Mouse (Mus musculus): Measurements from ENCODE around the gene Stx16. TPM values are rescaled to one million over a fixed set of nuclear protein-coding genes. Genes with fewer than 3 reads are reported as not detected.

The Stx16 gene
- polyA plus RNA-seq, 1 experiment, result 1.2 TPM

DNA sequence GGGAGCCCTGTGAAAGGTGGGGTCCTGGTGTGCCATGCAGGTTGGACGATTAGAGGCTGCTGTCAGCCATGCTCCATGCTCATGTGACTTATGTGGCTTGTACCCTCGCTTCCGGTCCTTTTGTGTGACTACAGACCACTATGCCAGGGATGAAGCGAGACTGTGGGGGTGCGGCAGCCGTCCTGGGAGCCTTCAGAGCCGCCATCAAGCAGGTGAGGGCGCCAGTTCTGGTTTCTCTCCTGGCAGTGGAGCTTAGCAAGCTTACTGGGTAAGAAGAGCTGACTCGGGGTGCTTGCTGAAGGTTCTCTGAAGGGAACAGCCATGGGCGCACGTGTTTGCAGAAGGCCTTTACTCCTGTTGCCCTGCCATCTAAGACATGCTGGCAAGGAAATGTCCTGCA is 43.2 kb downstream of the Stx16 start:
- Histone ChIP-seq H3K36me3 (ENCODE audit: control insufficient read depth) (peaks cover 81% of the 10 kb centered on the region), H3K4me3 (replicated peaks) (no peak overlapping the region), H3K9me3 (ENCODE audit: control insufficient read depth, low read length) (peaks cover 6% of the 10 kb centered on the region), H3K4me1 (ENCODE audit: control insufficient read depth) (no peaks in the 10 kb centered on the region), H3K27me3 (ENCODE audit: control insufficient read depth) (no peaks in the 10 kb centered on the region)
- TF ChIP-seq GATA1 (IDR thresholded peaks at IDR 0.05; ENCODE audit: low read length) (no peak), TAL1 (IDR thresholded peaks at IDR 0.05; ENCODE audit: low read length) (no peak)

DNA sequence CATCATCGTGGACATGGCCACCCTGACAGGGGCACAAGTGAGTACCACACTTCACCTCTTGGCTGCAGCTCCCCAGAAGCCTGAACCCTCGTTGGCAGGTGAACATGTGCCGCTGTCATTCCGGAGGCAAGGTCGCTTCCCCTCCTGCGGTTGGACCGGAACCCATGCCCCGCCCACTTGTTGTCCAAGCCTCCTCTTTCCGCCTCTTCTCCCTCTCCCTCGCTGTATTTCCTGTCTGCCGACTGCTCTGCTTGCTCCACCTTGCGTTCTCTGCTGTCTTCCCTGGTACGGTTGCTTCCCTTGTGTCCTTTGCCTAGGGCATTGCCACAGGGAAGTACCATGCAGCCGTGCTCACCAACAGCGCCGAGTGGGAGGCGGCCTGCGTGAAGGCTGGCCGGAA is 44.5 kb downstream of the Stx16 start:
- TF ChIP-seq GATA1 (IDR thresholded peaks at IDR 0.05; ENCODE audit: low read length), result no peak
- TF ChIP-seq TAL1 (IDR thresholded peaks at IDR 0.05; ENCODE audit: low read length), result no peak
- H3K4me3 ChIP-seq (replicated peaks), result no peak overlapping the region
- H3K36me3 ChIP-seq (ENCODE audit: control insufficient read depth), result peaks cover 68% of the 10 kb centered on the region
- no peaks in the 10 kb centered on the region for H3K4me1 ChIP-seq (ENCODE audit: control insufficient read depth)
- H3K9me3 ChIP-seq (ENCODE audit: control insufficient read depth, low read length), result peaks cover 17% of the 10 kb centered on the region
- H3K27me3 ChIP-seq (ENCODE audit: control insufficient read depth), result no peaks in the 10 kb centered on the region

DNA sequence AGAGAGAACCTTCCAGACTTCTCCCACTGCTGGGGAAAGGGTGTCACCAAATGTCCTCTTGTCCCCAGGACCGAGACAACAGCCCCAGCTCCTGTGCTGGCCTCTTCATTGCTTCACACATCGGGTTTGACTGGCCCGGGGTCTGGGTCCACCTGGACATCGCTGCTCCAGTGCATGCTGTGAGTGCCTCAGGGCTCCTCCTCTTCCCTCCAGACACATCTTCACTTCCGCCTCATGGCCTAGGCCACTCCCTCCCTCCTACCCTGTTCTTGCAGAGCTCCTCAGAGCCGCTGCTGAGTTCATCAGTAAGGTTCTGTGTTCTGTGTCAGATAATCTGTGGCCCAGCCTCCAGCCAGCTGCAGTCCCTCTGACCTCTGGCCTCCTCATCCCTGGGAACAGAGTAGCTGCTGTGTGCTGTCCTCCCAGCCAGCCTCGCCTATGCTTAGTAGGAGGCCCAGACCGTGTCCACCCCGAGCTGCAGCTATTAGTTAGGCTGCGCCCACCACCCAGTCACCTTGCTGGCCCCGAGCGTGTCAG is 45.4 kb downstream of the Stx16 start:
- H3K9me3 ChIP-seq (ENCODE audit: control insufficient read depth, low read length), result peaks cover 17% of the 10 kb centered on the region
- no peaks in the 10 kb centered on the region for H3K4me1 ChIP-seq (ENCODE audit: control insufficient read depth)
- no peaks in the 10 kb centered on the region; the same call in 1 of the 2 replicates for H3K27me3 ChIP-seq (ENCODE audit: control insufficient read depth)
- peaks cover 64% of the 10 kb centered on the region for H3K36me3 ChIP-seq (ENCODE audit: control insufficient read depth)
- TF ChIP-seq GATA1 (IDR thresholded peaks at IDR 0.05; ENCODE audit: low read length), result no peak
- no peak for TF ChIP-seq TAL1 (IDR thresholded peaks at IDR 0.05; ENCODE audit: low read length)
- no peak overlapping the region for H3K4me3 ChIP-seq (replicated peaks)

DNA sequence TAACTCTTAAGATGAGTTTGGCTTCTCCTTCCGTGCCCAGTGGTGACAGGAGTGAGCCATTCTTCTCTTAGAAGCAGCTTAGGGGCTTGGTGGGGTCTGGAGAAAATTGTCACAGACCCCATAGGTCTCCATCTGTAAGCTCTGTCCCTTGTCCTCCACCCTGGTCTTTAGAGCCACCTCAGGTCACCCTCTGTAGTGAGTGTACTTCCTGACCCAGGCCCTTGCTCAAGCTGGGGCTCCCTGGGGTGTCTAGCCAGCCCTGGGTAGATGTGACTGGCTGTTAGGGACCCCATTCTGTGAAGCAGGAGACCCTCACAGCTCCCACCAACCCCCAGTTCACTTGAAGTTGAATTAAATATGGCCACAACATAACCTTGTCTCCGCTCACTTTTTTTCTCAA is 46.2 kb downstream of the Stx16 start:
- peaks cover 57% of the 10 kb centered on the region for H3K36me3 ChIP-seq (ENCODE audit: control insufficient read depth)
- H3K4me1 ChIP-seq (ENCODE audit: control insufficient read depth), result no peaks in the 10 kb centered on the region
- no peak for TF ChIP-seq GATA1 (IDR thresholded peaks at IDR 0.05; ENCODE audit: low read length)
- no peak for TF ChIP-seq TAL1 (IDR thresholded peaks at IDR 0.05; ENCODE audit: low read length)
- no peaks in the 10 kb centered on the region; the same call in 1 of the 2 replicates for H3K27me3 ChIP-seq (ENCODE audit: control insufficient read depth)
- peaks cover 17% of the 10 kb centered on the region for H3K9me3 ChIP-seq (ENCODE audit: control insufficient read depth, low read length)
- H3K4me3 ChIP-seq (replicated peaks), result no peak overlapping the region

DNA sequence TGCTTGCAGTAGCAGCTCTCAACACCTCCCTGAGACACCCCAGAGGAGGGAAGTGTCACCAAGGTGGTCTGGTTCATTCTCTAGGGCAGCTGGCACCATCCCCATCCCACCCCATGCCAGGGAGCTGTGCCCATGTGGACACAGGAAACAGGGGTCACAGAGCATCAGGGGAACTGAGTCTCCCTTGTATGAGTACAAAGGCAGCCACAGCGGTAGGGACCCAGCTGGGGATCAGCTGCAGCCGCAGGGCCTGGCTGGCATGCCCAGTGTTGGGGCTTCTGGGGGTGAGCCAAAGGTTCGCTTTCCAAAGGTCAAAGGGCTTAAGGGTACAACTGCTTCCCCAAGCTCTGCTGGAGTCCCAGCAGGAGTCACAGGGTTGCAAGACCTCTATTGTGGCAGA is 47.6 kb downstream of the Stx16 start:
- TF ChIP-seq TAL1 (IDR thresholded peaks at IDR 0.05; ENCODE audit: low read length) (no peak), GATA1 (IDR thresholded peaks at IDR 0.05; ENCODE audit: low read length) (no peak)
- H3K4me1 ChIP-seq (ENCODE audit: control insufficient read depth), result no peaks in the 10 kb centered on the region
- peaks cover 50% of the 10 kb centered on the region for H3K36me3 ChIP-seq (ENCODE audit: control insufficient read depth)
- no peak overlapping the region for H3K4me3 ChIP-seq (replicated peaks)
- H3K9me3 ChIP-seq (ENCODE audit: control insufficient read depth, low read length), result peaks cover 17% of the 10 kb centered on the region
- H3K27me3 ChIP-seq (ENCODE audit: control insufficient read depth), result no peaks in the 10 kb centered on the region; the same call in 1 of the 2 replicates

DNA sequence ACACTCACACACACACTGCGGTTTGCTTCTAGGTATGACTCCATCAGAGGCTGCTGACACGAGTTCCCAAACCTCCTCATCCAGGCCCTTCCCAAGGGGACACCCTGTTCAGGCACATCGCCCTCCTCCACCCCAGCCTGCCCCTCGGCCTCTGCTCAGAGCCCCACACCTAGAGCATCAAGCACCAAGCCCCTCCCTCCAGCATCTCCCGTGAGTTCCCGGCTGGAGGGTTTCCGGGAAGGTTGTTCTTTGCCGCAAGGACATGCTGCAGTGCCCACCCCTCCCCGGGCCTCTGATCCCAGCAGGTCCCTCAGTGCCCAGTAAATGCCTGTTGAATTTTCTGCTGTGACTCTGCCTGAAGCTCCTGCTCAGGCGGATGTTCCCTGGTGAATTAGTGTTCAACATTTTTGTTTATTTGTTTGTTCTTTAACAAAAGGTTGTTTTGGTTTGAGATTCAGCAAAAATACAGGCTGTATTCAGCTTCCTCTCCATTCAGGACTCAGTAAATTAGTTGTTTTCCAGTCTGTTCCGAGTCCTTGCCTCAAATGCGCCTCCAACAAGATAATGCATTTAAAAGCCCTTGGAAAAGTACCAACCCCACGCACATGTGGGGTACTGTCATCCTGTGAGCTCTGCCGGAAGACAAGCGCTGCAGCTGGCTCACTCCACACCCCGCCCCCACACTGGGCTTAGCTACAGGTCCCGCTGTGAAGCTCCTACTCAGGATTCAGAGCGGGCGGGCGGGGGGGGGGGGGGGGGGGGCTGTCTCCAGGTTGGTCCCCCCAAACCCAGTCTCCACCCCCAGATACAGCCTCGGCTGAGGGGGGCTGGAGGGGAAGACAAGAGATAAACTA is 50.6 kb downstream of the Stx16 start:
- H3K4me3 ChIP-seq (replicated peaks), result no peak overlapping the region
- no peaks in the 10 kb centered on the region; the same call in 1 of the 2 replicates for H3K27me3 ChIP-seq (ENCODE audit: control insufficient read depth)
- TF ChIP-seq TAL1 (IDR thresholded peaks at IDR 0.05; ENCODE audit: low read length) (no peak), GATA1 (IDR thresholded peaks at IDR 0.05; ENCODE audit: low read length) (no peak)
- H3K9me3 ChIP-seq (ENCODE audit: control insufficient read depth, low read length), result peaks cover 17% of the 10 kb centered on the region
- H3K4me1 ChIP-seq (ENCODE audit: control insufficient read depth), result no peaks in the 10 kb centered on the region
- H3K36me3 ChIP-seq (ENCODE audit: control insufficient read depth), result peaks cover 22% of the 10 kb centered on the region

DNA sequence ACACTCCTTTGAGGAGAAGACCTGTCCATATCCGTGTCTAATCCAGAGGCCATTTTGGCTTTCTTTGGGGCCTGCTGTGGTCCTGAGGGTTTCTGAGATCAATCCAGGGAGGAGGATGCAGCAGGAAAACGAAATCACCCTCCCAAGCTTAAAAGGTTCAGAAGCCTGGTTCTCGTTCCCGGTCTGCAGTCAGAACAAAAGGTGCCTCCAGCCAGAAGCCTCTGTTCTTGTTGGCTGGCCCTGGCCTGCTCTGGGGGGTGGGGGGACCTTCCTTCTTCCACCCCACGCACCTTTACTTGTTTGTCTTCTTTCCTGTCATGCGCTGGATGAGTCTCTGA is 51.2 kb downstream of the Stx16 start:
- Histone ChIP-seq H3K4me3 (replicated peaks) (no peak overlapping the region), H3K36me3 (ENCODE audit: control insufficient read depth) (peaks cover 16% of the 10 kb centered on the region), H3K27me3 (ENCODE audit: control insufficient read depth) (no peaks in the 10 kb centered on the region; the same call in 1 of the 2 replicates), H3K9me3 (ENCODE audit: control insufficient read depth, low read length) (peaks cover 17% of the 10 kb centered on the region), H3K4me1 (ENCODE audit: control insufficient read depth) (no peaks in the 10 kb centered on the region)
- no peak for TF ChIP-seq TAL1 (IDR thresholded peaks at IDR 0.05; ENCODE audit: low read length)
- no peak for TF ChIP-seq GATA1 (IDR thresholded peaks at IDR 0.05; ENCODE audit: low read length)

DNA sequence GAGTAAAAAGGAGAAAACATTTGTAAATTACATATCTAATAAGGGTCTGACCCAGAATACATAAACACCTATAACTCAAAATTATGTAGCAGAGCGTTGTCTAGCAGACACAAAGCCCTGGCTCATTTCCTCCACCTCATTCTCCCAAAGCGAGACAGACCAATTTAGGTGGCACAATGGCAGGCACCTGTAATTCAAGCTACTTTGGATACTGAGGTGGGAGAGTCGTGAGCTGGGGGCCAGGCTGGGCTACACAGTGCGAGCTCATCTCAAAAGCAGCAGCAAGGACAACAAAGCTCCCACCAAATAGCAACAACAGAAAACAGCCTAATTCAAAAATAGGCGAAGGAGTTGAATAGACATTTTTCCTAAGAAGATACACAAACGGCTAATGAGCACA is 52.8 kb downstream of the Stx16 start:
- Histone ChIP-seq H3K9me3 (ENCODE audit: control insufficient read depth, low read length) (peaks cover 13% of the 10 kb centered on the region), H3K27me3 (ENCODE audit: control insufficient read depth) (no peaks in the 10 kb centered on the region; the same call in 1 of the 2 replicates), H3K36me3 (ENCODE audit: control insufficient read depth) (peaks cover 5% of the 10 kb centered on the region), H3K4me3 (replicated peaks) (no peak overlapping the region), H3K4me1 (ENCODE audit: control insufficient read depth) (no peaks in the 10 kb centered on the region)
- no peak for TF ChIP-seq TAL1 (IDR thresholded peaks at IDR 0.05; ENCODE audit: low read length)

DNA sequence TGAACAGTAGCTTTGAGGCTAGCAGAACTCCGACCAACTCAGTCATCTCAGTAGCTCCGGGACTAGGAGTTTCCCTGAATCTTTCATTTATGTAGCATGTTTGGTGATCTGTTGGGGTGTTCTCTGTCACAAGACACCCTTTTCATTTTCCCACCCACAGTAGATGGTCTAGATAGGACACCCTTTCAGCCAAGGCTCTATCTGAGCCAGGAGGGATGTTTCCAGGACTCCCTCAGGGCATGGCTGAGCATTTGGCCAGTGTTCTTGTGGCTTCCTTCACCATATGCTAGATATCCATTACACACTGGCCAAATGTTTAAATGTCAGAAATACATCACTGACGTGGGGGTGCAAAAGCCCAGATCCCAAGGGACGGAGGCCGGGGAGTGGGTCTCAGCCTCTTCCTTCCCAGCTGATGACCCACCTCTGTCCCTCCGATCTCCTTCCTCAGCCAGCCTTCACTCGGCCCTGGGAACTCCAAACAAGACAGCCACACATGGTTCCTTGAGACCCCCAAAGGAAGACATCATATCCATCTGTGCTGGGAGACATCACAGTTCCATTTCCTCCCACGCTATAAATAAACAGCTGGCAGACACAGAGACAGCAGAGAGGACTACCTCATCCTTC is 54.5 kb downstream of the Stx16 start:
- no peak for TF ChIP-seq GATA1 (IDR thresholded peaks at IDR 0.05; ENCODE audit: low read length)
- H3K27me3 ChIP-seq (ENCODE audit: control insufficient read depth), result no peaks in the 10 kb centered on the region; the same call in 1 of the 2 replicates
- H3K4me3 ChIP-seq (replicated peaks), result no peak overlapping the region
- H3K4me1 ChIP-seq (ENCODE audit: control insufficient read depth), result no peaks in the 10 kb centered on the region
- H3K9me3 ChIP-seq (ENCODE audit: control insufficient read depth, low read length), result no peaks in the 10 kb centered on the region
- no peaks in the 10 kb centered on the region for H3K36me3 ChIP-seq (ENCODE audit: control insufficient read depth)

All from erythroblast, embryonic 14.5 days (primary cell).